Mouse (Mus musculus): Measurements from ENCODE around the gene Myo15b.

Gene Myo15b

GRCm38 (mm10) chr11:115902831-115903230, 44.6 kb downstream of the Myo15b start:
- peak; percentile 68 for DNase-seq (ENCODE audit: low read depth, low spot score)

- DNase-seq (ENCODE audit: low read depth, low spot score) = no peak
Measured at GRCm38 (mm10) chr11:115903384-115904230, 45.4 kb downstream of the Myo15b start.

GRCm38 (mm10) chr11:115904231-115904955, 46.2 kb downstream of the Myo15b start:
- no peak for DNase-seq (ENCODE audit: low read depth, low spot score)

- DNase-seq (ENCODE audit: low read depth, low spot score) = no peak
Measured at GRCm38 (mm10) chr11:115904956-115905790, 47.0 kb downstream of the Myo15b start.

GRCm38 (mm10) chr11:115906116-115906515, 47.9 kb downstream of the Myo15b start:
- no peak for DNase-seq (ENCODE audit: low read depth, low spot score)

GRCm38 (mm10) chr11:115906521-115906920, 48.3 kb downstream of the Myo15b start:
- no peak for DNase-seq (ENCODE audit: low read depth, low spot score)

- DNase-seq (ENCODE audit: low read depth, low spot score) = no peak
Measured at GRCm38 (mm10) chr11:115911134-115911561, 52.9 kb downstream of the Myo15b start.

- no peak for DNase-seq (ENCODE audit: low read depth, low spot score)
Measured at GRCm38 (mm10) chr11:115911632-115912376, 53.6 kb downstream of the Myo15b start, which contains the start of gene Smim6. Gene Smim6 (plus strand): TSS chr11:115912017.

GRCm38 (mm10) chr11:115916579-115916978, 58.4 kb downstream of the Myo15b start:
- DNase-seq (ENCODE audit: low read depth, low spot score) = no peak

- no peak for DNase-seq (ENCODE audit: low read depth, low spot score)
Measured at GRCm38 (mm10) chr11:115918637-115919036, 60.4 kb downstream of the Myo15b start.

- no peak for DNase-seq (ENCODE audit: low read depth, low spot score)
Measured at GRCm38 (mm10) chr11:115919073-115919472, 60.9 kb downstream of the Myo15b start.

- no peak for DNase-seq (ENCODE audit: low read depth, low spot score)
Measured at GRCm38 (mm10) chr11:115920110-115920818, 62.1 kb downstream of the Myo15b start.

GRCm38 (mm10) chr11:115921986-115922385, 63.8 kb downstream of the Myo15b start:
- DNase-seq (ENCODE audit: low read depth, low spot score) = no peak

- no peak for DNase-seq (ENCODE audit: low read depth, low spot score)
Measured at GRCm38 (mm10) chr11:115929031-115929430, 70.8 kb downstream of the Myo15b start.

- DNase-seq (ENCODE audit: low read depth, low spot score) = no peak
Measured at GRCm38 (mm10) chr11:115929818-115930217, 71.6 kb downstream of the Myo15b start.

GRCm38 (mm10) chr11:115931235-115931634, 73.0 kb downstream of the Myo15b start:
- no peak for DNase-seq (ENCODE audit: low read depth, low spot score)

- DNase-seq (ENCODE audit: low read depth, low spot score) = peak; percentile 98
Measured at GRCm38 (mm10) chr11:115933108-115933746, 75.0 kb downstream of the Myo15b start, which contains the start of the genes Sap30bp and Recql5. Gene Sap30bp (plus strand): TSS chr11:115933282. Gene Recql5 (minus strand): TSS chr11:115933477.

- no peak for DNase-seq (ENCODE audit: low read depth, low spot score)
Measured at GRCm38 (mm10) chr11:115933747-115934110, 75.5 kb downstream of the Myo15b start.

GRCm38 (mm10) chr11:115939690-115940329, 81.6 kb downstream of the Myo15b start:
- DNase-seq (ENCODE audit: low read depth, low spot score) = peak; percentile 52

Measured in skeletal muscle tissue, adult 2 months (tissue).